Mouse (Mus musculus) hindbrain, embryonic 16.5 days (tissue): ENCODE results near the gene Tigd3. TPM values are rescaled to one million over a fixed set of nuclear protein-coding genes. Genes with fewer than 3 reads are reported as not detected.

Experiments
- ATAC-seq: fragments of 200-750 bp; cut with Nextera tagmentation; 2 replicates; pipeline ENCODE4 v1.8.0; 2017; ENCODE audit warnings: moderate TSS enrichment, moderate library complexity
- H3K27ac ChIP-seq: fragments of 300-500 bp; sonication (generic); 2 replicates; pipeline ENCODE4 v1.5.1; 2014; ENCODE audit warnings: low read depth, mild to moderate bottlenecking, control low read depth, low read length, moderate library complexity
- H3K27me3 ChIP-seq: fragments of 300-500 bp; sonication (generic); replicated peaks from 2 replicates; pipeline ENCODE4 v1.6.1; 2014; ENCODE audit warnings: low read length; ENCODE audit not compliant: control insufficient read depth, insufficient read depth
- H3K36me3 ChIP-seq: fragments of 300-500 bp; sonication (generic); 2 replicates; pipeline ENCODE4 v1.6.1; 2014; ENCODE audit warnings: mild to moderate bottlenecking, low read length, moderate library complexity, mixed read lengths; ENCODE audit not compliant: control insufficient read depth, insufficient read depth
- H3K4me1 ChIP-seq: fragments of 300-500 bp; sonication (generic); 2 replicates; pipeline ENCODE4 v1.6.1; 2014; ENCODE audit warnings: low read depth, low read length; ENCODE audit not compliant: control insufficient read depth, insufficient read depth
- H3K4me2 ChIP-seq: fragments of 300-500 bp; sonication (generic); 2 replicates; pipeline ENCODE4 v1.6.1; 2014; ENCODE audit warnings: mild to moderate bottlenecking, low read length, control low read depth, moderate library complexity
- H3K4me3 ChIP-seq: fragments of 300-500 bp; sonication (generic); 2 replicates; pipeline ENCODE4 v1.5.1; 2014; ENCODE audit warnings: mild to moderate bottlenecking, low read length, control low read depth, moderate library complexity
- H3K9ac ChIP-seq: fragments of 300-500 bp; sonication (generic); 2 replicates; pipeline ENCODE4 v1.6.1; 2014; ENCODE audit warnings: low read depth, mild to moderate bottlenecking, control low read depth, low read length, moderate library complexity
- H3K9me3 ChIP-seq: fragments of 300-500 bp; sonication (generic); 2 replicates; pipeline ENCODE4 v1.6.1; 2014; ENCODE audit warnings: mild to moderate bottlenecking, low read length, moderate library complexity; ENCODE audit not compliant: control insufficient read depth
- WGBS: fragments of 180-500 bp; shearing (Covaris S2); extraction: QIAGEN DNeasy Blood & Tissue Kit; methylation state at CpG from one replicate; pipeline ENCODE4 v1.1.7; 2014; 5-methylcytosine and 5-hydroxymethylcytosine counted together
- polyA plus RNA-seq: library from polyadenylated mRNA; unstranded; fragments of >200 nt; fragmentation: Nextera tagmentation; extraction: Ambion mirVana; gene quantifications from 2 replicates; pipeline ENCODE4 v1.2.1, GENCODE M21; 2015

Tigd3 gene
- polyA plus RNA-seq, 1 experiment from 2014 or later = 10.0 TPM

- Histone ChIP-seq H3K27me3 (no peaks in the 10 kb centered on the region), H3K9ac (peak overlapping the region; percentile 25), H3K27ac (no peak overlapping the region), H3K9me3 (no peaks in the 10 kb centered on the region), H3K4me2 (no peak overlapping the region), H3K4me1 (peaks cover 27% of the 10 kb centered on the region), H3K36me3 (peaks cover 4% of the 10 kb centered on the region; the same call in 1 of the 2 replicates), H3K4me3 (no peak overlapping the region)
- no peak for ATAC-seq
- WGBS = 91% methylated on average over 12 of the region's 12 CpGs
Measured at GRCm38 (mm10) chr19:5852035-5852722, 41.8 kb downstream of the Tigd3 start.

- peaks cover 33% of the 10 kb centered on the region for H3K4me1 ChIP-seq
- H3K4me3 ChIP-seq = no peak overlapping the region
- peak overlapping the region; percentile 25 for H3K9ac ChIP-seq
- H3K36me3 ChIP-seq = peaks cover 4% of the 10 kb centered on the region; the same call in 1 of the 2 replicates
- H3K9me3 ChIP-seq = no peaks in the 10 kb centered on the region
- no peak overlapping the region for H3K4me2 ChIP-seq
- WGBS = 71% methylated on average over 5 of the region's 5 CpGs
- H3K27me3 ChIP-seq = no peaks in the 10 kb centered on the region
- no peak overlapping the region for H3K27ac ChIP-seq
- no peak for ATAC-seq
Measured at GRCm38 (mm10) chr19:5851481-5851971, 42.4 kb downstream of the Tigd3 start.

GRCm38 (mm10) chr19:5850860-5851259 is 43.1 kb downstream of the Tigd3 start:
- Histone ChIP-seq H3K9ac (no peak overlapping the region), H3K4me3 (no peak overlapping the region), H3K36me3 (peaks cover 4% of the 10 kb centered on the region; the same call in 1 of the 2 replicates), H3K4me1 (peaks cover 33% of the 10 kb centered on the region), H3K9me3 (no peaks in the 10 kb centered on the region), H3K27ac (no peak overlapping the region), H3K27me3 (no peaks in the 10 kb centered on the region), H3K4me2 (no peak overlapping the region)
- no peak for ATAC-seq
- WGBS = 86% methylated on average over 3 of the region's 3 CpGs

- Histone ChIP-seq H3K9ac (no peak overlapping the region; the same call in 1 of the 2 replicates), H3K4me3 (no peak overlapping the region), H3K4me2 (peak overlapping the region; percentile 28; the same call in 1 of the 2 replicates), H3K36me3 (peaks cover 4% of the 10 kb centered on the region; the same call in 1 of the 2 replicates), H3K27ac (no peak overlapping the region), H3K4me1 (peaks cover 36% of the 10 kb centered on the region), H3K27me3 (no peaks in the 10 kb centered on the region), H3K9me3 (no peaks in the 10 kb centered on the region)
- peak; percentile 13; the same call in 1 of the 2 replicates for ATAC-seq
- WGBS = 31% methylated on average over 11 of the region's 11 CpGs
Measured at GRCm38 (mm10) chr19:5849843-5850527, 44.0 kb downstream of the Tigd3 start.

DNA sequence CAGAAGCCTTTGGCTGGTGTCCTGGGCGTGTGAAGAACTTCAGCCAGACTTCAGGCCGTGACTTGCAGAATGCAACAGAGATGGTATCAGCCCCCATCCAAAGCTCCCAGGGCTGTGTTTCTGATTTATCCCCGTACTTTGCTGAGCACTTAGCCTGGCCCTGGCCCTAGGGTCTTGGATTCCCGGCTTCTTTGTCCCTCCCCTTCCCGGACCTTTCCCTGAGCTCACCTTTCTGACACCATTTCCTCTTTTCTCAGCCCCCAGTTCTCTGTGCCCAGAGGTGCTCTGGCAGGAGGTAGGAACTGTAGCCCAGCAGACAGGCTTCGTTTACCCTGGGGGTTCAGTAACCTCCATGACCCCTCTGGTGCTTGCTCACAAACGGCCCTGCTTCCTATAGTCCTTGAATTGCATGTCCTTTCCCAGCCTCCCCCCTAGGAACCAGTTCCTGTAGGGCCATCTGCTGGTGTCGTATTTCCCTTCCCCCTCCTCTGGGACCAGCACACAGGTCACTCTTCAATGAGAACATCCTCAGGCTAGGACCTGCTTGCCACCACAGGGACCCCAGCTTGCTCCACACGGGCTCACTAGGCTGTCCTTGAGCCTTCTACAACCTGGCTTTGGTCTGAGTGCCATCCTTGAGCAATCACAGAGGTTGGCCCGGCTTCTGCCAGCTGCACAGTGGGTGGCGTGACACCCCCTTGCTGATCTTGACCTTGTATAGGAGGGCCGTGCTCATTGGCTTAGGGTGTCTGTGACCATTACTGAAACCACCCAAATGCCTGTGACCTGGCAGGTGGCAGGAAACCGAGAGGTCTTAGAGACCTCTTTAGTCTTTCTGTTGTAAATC is 44.9 kb downstream of the Tigd3 start:
- 0 out of 2 replicates have a peak overlapping the region, but pooled peaks have one; percentile 5 for H3K4me2 ChIP-seq
- H3K9me3 ChIP-seq = no peaks in the 10 kb centered on the region
- peaks cover 45% of the 10 kb centered on the region for H3K4me1 ChIP-seq
- no peaks in the 10 kb centered on the region for H3K27me3 ChIP-seq
- H3K36me3 ChIP-seq = peaks cover 4% of the 10 kb centered on the region; the same call in 1 of the 2 replicates
- WGBS = 40% methylated on average over 13 of the region's 13 CpGs
- H3K4me3 ChIP-seq = no peak overlapping the region
- ATAC-seq = no peak
- peak overlapping the region; percentile 94 for H3K27ac ChIP-seq
- H3K9ac ChIP-seq = peak overlapping the region; percentile 47

DNA sequence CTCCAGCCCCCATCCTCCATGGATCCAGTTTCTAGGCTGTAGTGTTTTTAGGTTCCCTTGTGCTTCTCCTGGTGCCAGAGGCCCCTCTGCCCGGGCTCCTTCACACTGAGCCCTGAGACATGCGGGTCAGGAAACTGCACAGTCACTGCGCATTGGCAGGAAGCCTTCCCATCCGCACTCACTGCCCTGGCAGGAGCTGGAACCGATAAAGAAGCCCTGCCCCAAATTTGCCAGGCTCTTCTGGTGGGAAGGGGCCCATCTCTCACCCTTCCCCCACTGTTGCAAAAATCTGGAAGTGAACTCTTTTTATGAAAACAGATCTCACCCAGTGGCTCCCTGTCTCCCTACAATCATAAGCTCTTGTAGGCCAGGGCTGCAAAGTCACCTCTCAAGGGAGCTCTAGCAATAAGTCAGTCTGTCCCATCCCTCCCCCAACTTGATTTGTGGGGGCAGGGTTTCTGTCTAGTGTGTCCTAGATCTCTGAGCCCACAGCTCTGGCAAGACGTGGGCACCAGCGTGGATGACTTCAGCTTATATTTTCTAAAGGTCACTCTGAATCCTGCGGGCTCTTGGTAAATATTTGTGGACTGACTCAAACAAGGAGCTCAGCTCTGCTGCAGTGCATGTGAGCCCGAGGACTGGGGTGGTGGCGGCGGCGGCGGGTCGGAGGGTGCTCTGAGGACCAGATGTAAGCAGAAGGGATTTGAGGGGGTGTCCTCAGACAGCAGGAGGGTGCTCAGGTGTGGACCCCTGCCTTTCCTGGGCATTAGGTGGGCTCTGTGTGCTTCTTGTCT is 45.7 kb downstream of the Tigd3 start:
- peaks cover 4% of the 10 kb centered on the region; the same call in 1 of the 2 replicates for H3K36me3 ChIP-seq
- H3K9me3 ChIP-seq = no peaks in the 10 kb centered on the region
- H3K4me3 ChIP-seq = no peak overlapping the region
- H3K27me3 ChIP-seq = no peaks in the 10 kb centered on the region
- no peak for ATAC-seq
- H3K4me2 ChIP-seq = peak overlapping the region; percentile 61
- H3K27ac ChIP-seq = peak overlapping the region; percentile 94
- H3K4me1 ChIP-seq = peaks cover 50% of the 10 kb centered on the region
- 47% methylated on average over 14 of the region's 14 CpGs for WGBS
- peak overlapping the region; percentile 58 for H3K9ac ChIP-seq

GRCm38 (mm10) chr19:5847306-5847796 is 46.6 kb downstream of the Tigd3 start:
- H3K4me3 ChIP-seq = 0 out of 2 replicates have a peak overlapping the region, but pooled peaks have one; percentile 9
- no peaks in the 10 kb centered on the region for H3K27me3 ChIP-seq
- H3K27ac ChIP-seq = peak overlapping the region; percentile 94
- H3K36me3 ChIP-seq = peaks cover 4% of the 10 kb centered on the region; the same call in 1 of the 2 replicates
- H3K4me1 ChIP-seq = peaks cover 53% of the 10 kb centered on the region
- peak overlapping the region; percentile 61 for H3K4me2 ChIP-seq
- ATAC-seq = no peak
- 39% methylated on average over 4 of the region's 4 CpGs for WGBS
- H3K9ac ChIP-seq = peak overlapping the region; percentile 58
- H3K9me3 ChIP-seq = no peaks in the 10 kb centered on the region
